Mouse (Mus musculus) neural tube, embryonic 14.5 days (tissue): ENCODE measurements at regions not wholly inside any gene's neighbourhood (a gene's known extent, or its start where the extent isn't known, plus 50 kb on each side); places are given as distances from the start of the nearest gene placed in this dataset.
A peak's percentile ranks its signal among the peaks of the same experiment; 100 is the strongest.
"Not testable (repeated sequence)": the region's sequence is repeated elsewhere in the genome, so short reads cannot be mapped to it uniquely, and the experiment has no call there.

Source experiments
- ATAC-seq: fragments of 200-750 bp; cut with Nextera tagmentation; 2 replicates; pipeline ENCODE4 v1.8.0; 2017; ENCODE audit warnings: low read depth, mild to moderate bottlenecking, moderate TSS enrichment, moderate library complexity
- H3K27ac ChIP-seq: fragments of 300-500 bp; sonication (generic); 2 replicates; pipeline ENCODE4 v1.5.1; 2014; ENCODE audit warnings: low read depth, mild to moderate bottlenecking, control low read depth, low read length, moderate library complexity, mixed read lengths
- H3K27me3 ChIP-seq: fragments of 300-500 bp; sonication (generic); 2 replicates; pipeline ENCODE4 v1.6.1; 2014; ENCODE audit warnings: low read length; ENCODE audit not compliant: control insufficient read depth, insufficient read depth
- H3K36me3 ChIP-seq: fragments of 300-500 bp; sonication (generic); 2 replicates; pipeline ENCODE4 v1.6.1; 2014; ENCODE audit warnings: low read length, mixed read lengths; ENCODE audit not compliant: control insufficient read depth, insufficient read depth
- H3K4me1 ChIP-seq: fragments of 300-500 bp; sonication (generic); 2 replicates; pipeline ENCODE4 v1.6.1; 2014; ENCODE audit warnings: low read length; ENCODE audit not compliant: control insufficient read depth, insufficient read depth
- H3K4me2 ChIP-seq: fragments of 300-500 bp; sonication (generic); 2 replicates; pipeline ENCODE4 v1.6.1; 2014; ENCODE audit warnings: mild to moderate bottlenecking, low read depth, low read length, control low read depth
- H3K4me3 ChIP-seq: fragments of 300-500 bp; sonication (generic); 2 replicates; pipeline ENCODE4 v1.5.1; 2014; ENCODE audit warnings: low read depth, low read length, control low read depth, mixed read lengths
- H3K9ac ChIP-seq: fragments of 300-500 bp; sonication (generic); replicated peaks from 2 replicates; pipeline ENCODE4 v1.6.1; 2014; ENCODE audit warnings: low read depth, mild to moderate bottlenecking, control low read depth, low read length, mixed read lengths
- H3K9me3 ChIP-seq: fragments of 300-500 bp; sonication (generic); 2 replicates; pipeline ENCODE4 v1.6.1; 2016; ENCODE audit warnings: low read length; ENCODE audit not compliant: control insufficient read depth
- WGBS: fragments of 180-500 bp; shearing (Covaris S2); extraction: QIAGEN DNeasy Blood & Tissue Kit; methylation state at CpG from one replicate; pipeline ENCODE4 v1.1.7; 2014; 5-methylcytosine and 5-hydroxymethylcytosine counted together

DNA sequence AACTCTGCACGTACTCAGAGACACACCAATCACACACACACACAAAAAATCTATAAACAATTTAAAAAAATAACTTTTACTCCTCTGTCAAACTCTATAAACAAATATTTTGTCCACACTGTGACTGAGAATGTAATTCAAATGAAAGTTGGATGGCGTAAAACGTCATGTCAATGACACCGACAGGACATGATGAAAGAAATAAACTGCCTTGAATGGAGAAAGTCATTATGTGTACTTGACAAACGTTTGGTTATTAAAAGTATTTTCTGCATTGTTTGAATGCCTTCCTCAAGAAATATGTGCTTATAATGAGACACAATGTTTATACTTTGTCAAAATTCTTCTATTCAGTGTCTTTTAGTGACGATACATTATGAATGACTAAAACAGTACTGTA is 1171.6 kb upstream of the Pcdh20 start:
- no peak overlapping the region for H3K4me3 ChIP-seq
- H3K36me3 ChIP-seq, result no peaks in the 10 kb centered on the region
- H3K4me1 ChIP-seq, result no peaks in the 10 kb centered on the region
- H3K9ac ChIP-seq, result no peak overlapping the region
- no peak overlapping the region for H3K4me2 ChIP-seq
- WGBS, result 86% methylated on average over 6 of the region's 6 CpGs
- H3K27ac ChIP-seq, result no peak overlapping the region
- H3K27me3 ChIP-seq, result no peaks in the 10 kb centered on the region
- ATAC-seq, result no peak
- no peaks in the 10 kb centered on the region for H3K9me3 ChIP-seq

DNA sequence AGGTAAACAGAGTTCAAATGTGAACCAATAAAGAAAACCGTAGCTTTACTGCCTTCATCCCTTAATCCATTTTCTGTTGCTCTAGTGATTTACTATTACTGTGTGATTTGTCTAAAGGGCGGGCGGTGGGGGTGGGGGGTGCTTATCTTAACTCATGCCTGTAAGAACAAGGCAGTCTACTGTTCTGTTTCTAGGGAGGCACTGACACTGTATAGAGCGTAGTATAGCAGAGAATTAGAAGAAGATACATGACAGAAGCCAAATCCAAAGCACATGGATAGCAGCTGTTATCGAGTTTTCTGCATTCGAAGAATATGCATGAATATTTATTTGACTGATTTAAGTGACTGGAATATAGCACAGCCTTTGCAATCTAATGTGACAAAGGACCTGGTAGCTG is 1168.1 kb upstream of the Pcdh20 start:
- no peaks in the 10 kb centered on the region for H3K27me3 ChIP-seq
- no peak overlapping the region for H3K4me3 ChIP-seq
- H3K36me3 ChIP-seq, result no peaks in the 10 kb centered on the region
- 52% methylated on average over 6 of the region's 6 CpGs for WGBS
- H3K4me2 ChIP-seq, result no peak overlapping the region
- H3K4me1 ChIP-seq, result no peaks in the 10 kb centered on the region
- ATAC-seq, result peak; percentile 51; the same call in 1 of the 2 replicates
- no peaks in the 10 kb centered on the region for H3K9me3 ChIP-seq
- H3K9ac ChIP-seq, result no peak overlapping the region
- H3K27ac ChIP-seq, result no peak overlapping the region

DNA sequence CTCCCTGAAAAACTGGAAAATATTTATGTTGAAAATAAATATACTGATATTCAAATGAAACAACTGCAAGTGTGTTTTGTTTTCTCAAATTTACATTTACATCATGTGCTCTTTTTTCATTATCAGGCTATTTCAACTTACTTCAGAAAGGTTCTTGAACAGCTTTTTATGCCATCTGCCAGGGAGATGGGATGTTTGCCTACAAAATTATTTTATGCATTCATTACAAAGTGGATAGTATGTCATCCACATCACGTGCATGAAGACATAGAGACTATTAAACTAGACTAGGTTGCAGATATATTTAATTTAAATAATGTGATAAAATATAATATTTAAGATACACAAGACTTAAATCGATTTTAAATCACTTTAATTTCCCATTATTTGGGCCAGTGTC is 1165.5 kb upstream of the Pcdh20 start:
- H3K4me3 ChIP-seq, result no peak overlapping the region
- H3K36me3 ChIP-seq, result no peaks in the 10 kb centered on the region
- H3K4me2 ChIP-seq, result no peak overlapping the region
- ATAC-seq, result no peak
- no peak overlapping the region for H3K9ac ChIP-seq
- H3K27ac ChIP-seq, result no peak overlapping the region
- no peaks in the 10 kb centered on the region for H3K27me3 ChIP-seq
- H3K4me1 ChIP-seq, result no peaks in the 10 kb centered on the region
- H3K9me3 ChIP-seq, result no peaks in the 10 kb centered on the region
- WGBS, result 57% methylated on average over 2 of the region's 2 CpGs

DNA sequence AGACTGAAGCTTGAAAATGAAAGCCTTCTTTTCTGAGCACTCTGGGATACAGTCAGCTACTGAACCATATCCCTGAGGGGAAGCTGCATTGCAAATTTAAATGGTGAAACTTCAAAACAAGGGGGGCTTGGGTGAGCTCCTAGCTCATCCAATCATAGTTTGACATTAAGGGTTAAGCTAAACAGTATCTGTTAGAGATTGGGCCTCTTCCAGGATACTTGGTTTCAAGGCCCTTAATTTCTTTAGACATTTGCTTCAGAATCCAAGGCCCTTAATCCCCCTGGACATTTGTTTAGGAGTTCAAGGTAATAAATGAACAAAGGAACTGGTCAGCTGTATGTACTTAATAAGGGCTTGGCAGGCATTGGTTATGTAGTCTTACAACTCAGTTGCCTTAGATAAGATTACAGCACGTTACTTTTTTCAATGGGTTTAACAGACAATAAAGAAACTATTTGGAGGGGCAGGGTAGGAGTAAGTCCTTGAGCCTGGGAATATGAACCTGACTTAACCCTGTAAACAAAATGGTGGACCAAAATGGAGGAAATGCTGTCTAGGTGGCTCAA is 1163.4 kb upstream of the Pcdh20 start:
- Histone ChIP-seq H3K4me1 (no peaks in the 10 kb centered on the region), H3K9ac (no peak overlapping the region), H3K27ac (no peak overlapping the region), H3K36me3 (no peaks in the 10 kb centered on the region), H3K4me3 (no peak overlapping the region), H3K4me2 (no peak overlapping the region), H3K27me3 (no peaks in the 10 kb centered on the region), H3K9me3 (no peaks in the 10 kb centered on the region)
- 50% methylated on average over 1 of the region's 1 CpGs for WGBS
- ATAC-seq, result no peak

DNA sequence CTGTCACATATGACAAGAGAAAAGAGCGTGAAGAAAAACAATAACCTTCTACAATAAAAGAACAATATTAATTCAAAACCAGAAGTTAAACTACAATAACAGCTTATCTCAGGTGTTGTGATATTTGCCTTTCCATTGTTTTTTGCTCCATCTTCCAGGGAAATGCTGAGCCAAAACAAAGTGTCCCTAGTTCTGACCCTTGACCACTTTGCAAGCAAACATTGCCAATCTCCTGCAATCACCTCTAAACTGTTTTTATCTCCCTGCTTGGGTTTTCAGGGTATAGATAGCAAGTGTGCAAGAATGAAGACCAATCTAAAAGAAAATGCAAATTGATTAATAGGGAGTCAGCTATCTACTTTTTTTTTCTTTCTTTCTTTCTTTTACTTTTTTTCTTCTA is 1162.5 kb upstream of the Pcdh20 start:
- Histone ChIP-seq H3K27ac (no peak overlapping the region), H3K4me3 (no peak overlapping the region), H3K9ac (no peak overlapping the region), H3K9me3 (no peaks in the 10 kb centered on the region), H3K4me1 (no peaks in the 10 kb centered on the region), H3K27me3 (no peaks in the 10 kb centered on the region), H3K4me2 (no peak overlapping the region), H3K36me3 (no peaks in the 10 kb centered on the region)
- WGBS, result 93% methylated on average over 1 of the region's 1 CpGs
- no peak for ATAC-seq

DNA sequence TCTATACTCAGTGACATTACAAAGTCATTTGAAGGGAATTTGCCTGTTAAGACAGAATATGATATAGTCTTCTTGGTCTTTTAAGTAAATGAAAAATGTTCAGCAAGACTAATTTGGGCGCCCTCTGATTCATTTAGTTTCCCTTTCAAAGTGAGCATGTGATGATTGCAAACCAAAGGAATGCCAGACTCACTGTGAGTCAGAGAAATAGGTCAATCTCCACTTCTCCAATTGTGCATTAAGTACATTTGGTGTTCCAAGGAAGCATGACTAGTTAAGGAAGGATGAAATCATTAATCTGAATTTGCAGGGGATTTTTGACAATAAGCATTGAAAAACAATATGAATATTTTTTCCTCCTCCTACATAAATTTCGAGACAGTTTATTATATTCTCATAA is 1139.5 kb upstream of the Pcdh20 start:
- no peaks in the 10 kb centered on the region for H3K36me3 ChIP-seq
- H3K27me3 ChIP-seq, result no peaks in the 10 kb centered on the region
- no peak overlapping the region for H3K4me2 ChIP-seq
- 76% methylated on average over 2 of the region's 2 CpGs for WGBS
- H3K9ac ChIP-seq, result no peak overlapping the region
- H3K9me3 ChIP-seq, result no peaks in the 10 kb centered on the region
- no peak overlapping the region for H3K4me3 ChIP-seq
- no peaks in the 10 kb centered on the region for H3K4me1 ChIP-seq
- ATAC-seq, result no peak
- H3K27ac ChIP-seq, result no peak overlapping the region

DNA sequence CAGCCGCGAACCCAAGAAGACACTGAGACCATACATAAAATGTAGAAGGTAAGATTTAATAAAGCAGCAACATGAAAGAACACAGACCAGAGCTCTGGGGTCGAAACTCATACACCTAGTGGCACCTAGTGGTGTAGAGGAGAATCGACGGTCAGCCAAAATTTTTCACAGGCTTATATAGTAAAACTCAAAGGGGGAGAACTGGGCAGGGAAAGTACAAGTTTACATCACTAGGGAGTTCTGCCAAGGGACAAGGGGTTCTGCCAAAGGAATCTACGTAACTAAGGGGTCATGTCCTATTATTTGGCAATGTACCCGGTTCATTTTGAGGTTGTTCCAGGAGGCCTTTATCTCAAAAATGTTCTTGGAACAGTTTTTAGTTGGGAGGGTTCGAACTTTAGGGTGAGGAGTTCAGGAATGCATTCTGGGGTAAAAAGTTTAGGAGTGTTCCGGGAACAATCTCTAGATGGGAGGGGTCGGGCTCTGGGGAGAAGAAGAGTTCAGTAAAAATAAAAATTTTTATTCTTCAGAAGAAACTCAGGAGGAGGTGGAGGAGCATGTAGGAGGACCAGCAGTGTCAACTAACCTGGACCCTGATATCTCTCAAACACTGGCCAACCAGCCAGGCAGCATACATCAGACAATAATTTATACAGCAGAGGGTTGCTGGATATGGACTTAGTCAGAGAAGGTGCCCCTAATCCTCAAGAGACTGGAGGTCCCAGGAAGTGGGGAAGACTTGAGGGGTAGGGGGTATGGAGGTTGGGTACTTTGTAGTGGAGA is 1138.7 kb upstream of the Pcdh20 start:
- H3K36me3 ChIP-seq, H3K4me2 ChIP-seq, H3K27ac ChIP-seq, H3K9ac ChIP-seq, H3K27me3 ChIP-seq, ATAC-seq, H3K4me3 ChIP-seq, H3K4me1 ChIP-seq, H3K9me3 ChIP-seq: not testable (repeated sequence)
- 55% methylated on average over 10 of the region's 10 CpGs for WGBS

DNA sequence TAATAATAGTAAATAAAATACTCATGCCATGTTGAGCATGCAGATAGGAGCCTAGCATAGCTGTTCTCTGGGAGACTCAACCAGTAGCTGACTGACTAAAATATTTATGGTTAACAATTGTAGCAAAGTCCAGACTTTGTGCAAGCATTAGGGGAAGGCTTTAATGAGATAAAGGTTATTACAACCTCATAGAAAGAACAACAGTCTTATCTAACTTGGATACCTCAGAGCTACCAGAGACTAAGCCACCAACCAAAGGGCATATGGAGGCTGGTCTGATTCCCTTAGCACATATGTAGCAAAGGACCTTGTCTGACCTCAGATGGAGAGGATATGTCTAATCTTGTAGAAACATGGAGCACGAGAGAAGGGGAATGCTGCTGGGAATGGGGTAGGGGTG is 1136.4 kb upstream of the Pcdh20 start:
- H3K27ac ChIP-seq, result no peak overlapping the region
- H3K9me3 ChIP-seq, result no peaks in the 10 kb centered on the region
- WGBS, result 83% methylated on average over 1 of the region's 1 CpGs
- no peaks in the 10 kb centered on the region for H3K4me1 ChIP-seq
- ATAC-seq, result no peak
- H3K4me2 ChIP-seq, result no peak overlapping the region
- H3K4me3 ChIP-seq, result no peak overlapping the region
- no peaks in the 10 kb centered on the region for H3K27me3 ChIP-seq
- H3K36me3 ChIP-seq, result no peaks in the 10 kb centered on the region
- no peak overlapping the region for H3K9ac ChIP-seq

DNA sequence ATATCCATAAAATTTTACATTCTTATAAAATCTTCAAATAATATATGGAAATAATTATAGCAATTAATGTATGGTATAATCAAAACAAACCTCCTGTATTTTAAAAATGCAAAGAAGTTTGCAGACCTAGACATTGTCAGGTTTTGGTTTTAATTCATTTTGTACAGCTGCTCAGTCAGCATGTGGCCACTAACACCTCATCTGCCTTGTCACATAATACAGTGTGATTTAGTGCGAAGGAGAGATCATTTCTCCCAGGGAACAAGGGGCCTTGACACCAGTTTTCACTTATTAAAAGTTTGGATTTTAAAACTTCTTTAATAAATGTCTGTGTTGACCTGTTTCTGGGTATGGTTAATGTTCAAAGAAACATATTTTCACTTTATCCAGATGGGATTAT is 1126.6 kb upstream of the Pcdh20 start:
- H3K27ac ChIP-seq, result no peak overlapping the region
- H3K9me3 ChIP-seq, result no peaks in the 10 kb centered on the region
- WGBS, result 80% methylated on average over 1 of the region's 1 CpGs
- H3K36me3 ChIP-seq, result no peaks in the 10 kb centered on the region
- H3K9ac ChIP-seq, result no peak overlapping the region
- H3K4me3 ChIP-seq, result no peak overlapping the region
- ATAC-seq, result no peak
- H3K4me1 ChIP-seq, result no peaks in the 10 kb centered on the region
- no peaks in the 10 kb centered on the region for H3K27me3 ChIP-seq
- H3K4me2 ChIP-seq, result no peak overlapping the region
